Comparison of ENCODE assay signal across 24 mouse cellular contexts in genomic region chr9:71699087-71699486, GRCm38 (mm10).
"Had no signal": no experiment of that assay in that cellular context is flagged by ENCODE, and none has a peak within 500 bp of the region (broad histone marks: within the 10 kb centered on the region; RNA-seq: fewer than 3 reads in every experiment).

No protein-coding gene starts in this region.

- H3K27me3 ChIP-seq: kidney, embryonic 15.5 days; limb, embryonic 13.5 days; lung, embryonic 15.5 days; midbrain, embryonic 13.5 days; neural tube, embryonic 13.5 days had no signal

- DNase-seq: kidney, adult 11 months; kidney, adult 8-10 months; kidney, postnatal 10 days; kidney, postnatal 36 days; lung, adult 18-20 months; lung, postnatal 10 days; lung, postnatal 36 days; retina, postnatal 1 day; right cerebral cortex, postnatal 25 days; spleen, adult 18-20 months; thymus, adult 18-20 months; thymus, postnatal 36 days had no signal

- H3K36me3 ChIP-seq: kidney, embryonic 15.5 days; limb, embryonic 10.5 days; limb, embryonic 13.5 days; lung, embryonic 15.5 days; midbrain, embryonic 10.5 days; midbrain, embryonic 13.5 days; neural tube, embryonic 13.5 days had no signal

- H3K4me1 ChIP-seq: midbrain, embryonic 10.5 days; midbrain, embryonic 13.5 days had no signal

- H3K9me3 ChIP-seq: kidney, embryonic 15.5 days; limb, embryonic 10.5 days; limb, embryonic 13.5 days; lung, embryonic 15.5 days; midbrain, embryonic 10.5 days; midbrain, embryonic 13.5 days; neural tube, embryonic 13.5 days had no signal

- ATAC-seq: hindbrain, postnatal 0 days; inflammation-experienced regulatory T-cells, adult 6 months; midbrain, embryonic 13.5 days; midbrain, embryonic 16.5 days had no signal

- H3K4me2 ChIP-seq: kidney, embryonic 15.5 days; limb, embryonic 13.5 days; lung, embryonic 15.5 days; midbrain, embryonic 13.5 days; neural tube, embryonic 13.5 days had no signal

- H3K4me3 ChIP-seq: kidney, embryonic 15.5 days; limb, embryonic 10.5 days; limb, embryonic 13.5 days; lung, embryonic 15.5 days; megakaryocyte, embryonic 14.5 days; midbrain, embryonic 10.5 days; midbrain, embryonic 13.5 days; myocyte; neural tube, embryonic 13.5 days had no signal

- H3K9ac ChIP-seq: kidney, embryonic 15.5 days; limb, embryonic 13.5 days; lung, embryonic 15.5 days; midbrain, embryonic 13.5 days; neural tube, embryonic 13.5 days had no signal

- H3K27ac ChIP-seq: hindbrain, postnatal 0 days; kidney, embryonic 15.5 days; limb, embryonic 10.5 days; limb, embryonic 13.5 days; lung, embryonic 15.5 days; midbrain, embryonic 10.5 days; midbrain, embryonic 13.5 days; neural tube, embryonic 13.5 days had no signal
